Mouse (Mus musculus) stomach, embryonic 15.5 days (tissue): Measurements from ENCODE around the gene Rab4a. TPM values are rescaled to one million over a fixed set of nuclear protein-coding genes. Genes with fewer than 3 reads are reported as not detected.

Source experiments
- ATAC-seq: fragments of 200-750 bp; cut with Nextera tagmentation; 2 replicates; pipeline ENCODE4 v1.8.0; 2017; ENCODE audit warnings: low read depth, moderate number of reproducible peaks, moderate TSS enrichment; ENCODE audit not compliant: insufficient read depth, low FRiP score
- H3K27ac ChIP-seq: fragments of 300-500 bp; sonication (generic); 2 replicates; pipeline ENCODE4 v1.5.1; 2015; ENCODE audit warnings: mild to moderate bottlenecking, inconsistent platforms
- H3K27me3 ChIP-seq: fragments of 300-500 bp; sonication (generic); replicated peaks from 2 replicates; pipeline ENCODE4 v1.6.1; 2015; ENCODE audit warnings: inconsistent platforms
- H3K36me3 ChIP-seq: fragments of 300-500 bp; sonication (generic); 2 replicates; pipeline ENCODE4 v1.6.1; 2015; ENCODE audit warnings: inconsistent platforms
- H3K4me1 ChIP-seq: fragments of 300-500 bp; sonication (generic); 2 replicates; pipeline ENCODE4 v1.6.1; 2015; ENCODE audit warnings: inconsistent platforms
- H3K4me2 ChIP-seq: fragments of 300-500 bp; sonication (generic); 2 replicates; pipeline ENCODE4 v1.6.1; 2015; ENCODE audit warnings: mild to moderate bottlenecking, inconsistent platforms
- H3K4me3 ChIP-seq: fragments of 300-500 bp; sonication (generic); replicated peaks from 2 replicates; pipeline ENCODE4 v1.5.1; 2015; ENCODE audit warnings: inconsistent platforms
- H3K9ac ChIP-seq: fragments of 300-500 bp; sonication (generic); 2 replicates; pipeline ENCODE4 v1.6.1; 2015; ENCODE audit warnings: inconsistent platforms
- H3K9me3 ChIP-seq: fragments of 300-500 bp; sonication (generic); 2 replicates; pipeline ENCODE4 v1.6.1; 2016; ENCODE audit warnings: inconsistent platforms
- WGBS: fragments of 180-500 bp; shearing (Covaris S2); methylation state at CpG from one replicate; pipeline ENCODE4 v1.1.7; 2015; 5-methylcytosine and 5-hydroxymethylcytosine counted together
- polyA plus RNA-seq: library from polyadenylated mRNA; unstranded; fragments of >200 nt; fragmentation: Nextera tagmentation; extraction: Ambion mirVana; gene quantifications from 2 replicates; pipeline ENCODE4 v1.2.1, GENCODE M21; 2015

Rab4a gene
- polyA plus RNA-seq, 1 experiment from 2014 or later, result 46.7 TPM

DNA sequence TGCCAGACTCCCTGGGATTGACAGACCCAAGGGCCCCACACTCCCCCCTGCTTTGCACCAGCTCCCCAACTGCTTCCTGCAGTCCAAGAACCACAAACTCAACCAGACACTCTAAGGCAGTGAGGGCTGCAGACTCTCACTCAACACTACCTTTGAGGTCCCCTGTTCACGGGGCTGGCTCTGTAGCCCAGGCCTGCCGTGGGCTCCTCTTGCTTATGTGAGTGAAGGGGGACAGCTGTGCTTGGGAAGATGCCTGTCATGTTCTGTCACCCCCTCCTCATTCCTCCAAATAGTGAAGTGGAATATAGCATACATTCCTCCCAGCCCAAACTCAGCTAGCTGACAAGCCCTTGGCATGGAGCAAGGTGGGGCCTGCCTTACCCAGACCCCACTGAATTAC lies 76.6 kb downstream of the Rab4a start:
- Histone ChIP-seq H3K4me2 (no peak overlapping the region), H3K27me3 (peaks cover 6% of the 10 kb centered on the region; the same call in 1 of the 2 replicates), H3K4me3 (no peak overlapping the region), H3K27ac (no peak overlapping the region), H3K4me1 (0 out of 2 replicates have a peak, but pooled peaks cover 6% of the 10 kb centered on the region), H3K9ac (no peak overlapping the region), H3K36me3 (no peaks in the 10 kb centered on the region), H3K9me3 (no peaks in the 10 kb centered on the region)
- ATAC-seq, result no peak
- WGBS, result 55% methylated on average over 2 of the region's 2 CpGs

DNA sequence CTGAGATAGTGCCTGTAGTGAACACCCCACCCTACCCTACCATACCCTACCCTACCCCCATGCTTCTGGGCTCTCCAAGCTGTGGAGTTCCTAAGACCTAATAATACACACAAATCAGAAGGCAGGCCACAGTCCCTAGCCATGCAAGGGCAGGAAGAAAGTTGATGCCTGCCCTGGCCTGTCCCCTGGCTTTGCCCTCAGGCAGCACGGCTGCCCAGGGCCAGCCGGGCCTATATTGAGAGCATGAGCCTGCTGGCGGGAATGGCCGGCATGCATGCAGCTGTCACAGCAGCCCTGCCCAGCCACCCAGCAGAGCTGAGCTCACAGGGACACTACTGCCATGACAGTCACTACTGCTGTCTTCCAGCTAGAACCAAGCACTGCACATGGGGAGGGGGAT lies 77.3 kb downstream of the Rab4a start:
- Histone ChIP-seq H3K9ac (no peak overlapping the region), H3K4me3 (no peak overlapping the region), H3K9me3 (no peaks in the 10 kb centered on the region), H3K27me3 (peaks cover 6% of the 10 kb centered on the region; the same call in 1 of the 2 replicates), H3K4me1 (0 out of 2 replicates have a peak, but pooled peaks cover 6% of the 10 kb centered on the region), H3K4me2 (no peak overlapping the region), H3K36me3 (no peaks in the 10 kb centered on the region), H3K27ac (no peak overlapping the region)
- 78% methylated on average over 4 of the region's 4 CpGs for WGBS
- ATAC-seq, result no peak

Other genes starting within 250 kb of the Rab4a start
- 8.9 and 9.6 TPM in 2 replicates for gene Rhou, start 152.1 kb upstream of the Rab4a start, polyA plus RNA-seq
- 3.4 and 3.9 TPM in 2 replicates for gene Ccsap, start 54.2 kb downstream of the Rab4a start, polyA plus RNA-seq
- 18.7 and 47.9 TPM in 2 replicates for gene Acta1, start 88.8 kb downstream of the Rab4a start, polyA plus RNA-seq
- gene Nup133, start 143.3 kb downstream of the Rab4a start, polyA plus RNA-seq, result 23.3 and 32.8 TPM in 2 replicates
- gene Abcb10, start 177.1 kb downstream of the Rab4a start, polyA plus RNA-seq, result 24.9 and 30.6 TPM in 2 replicates
- 40.6 and 41.0 TPM in 2 replicates for gene Taf5l, start 215.4 kb downstream of the Rab4a start, polyA plus RNA-seq
- gene Urb2, start 215.5 kb downstream of the Rab4a start, polyA plus RNA-seq, result 3.6 and 4.5 TPM in 2 replicates